Mouse (Mus musculus): ENCODE data around the gene 4931428F04Rik.
"Not testable (repeated sequence)": the region's sequence is repeated elsewhere in the genome, so short reads cannot be mapped to it uniquely, and the experiment has no call there.

The 4931428F04Rik gene

DNA sequence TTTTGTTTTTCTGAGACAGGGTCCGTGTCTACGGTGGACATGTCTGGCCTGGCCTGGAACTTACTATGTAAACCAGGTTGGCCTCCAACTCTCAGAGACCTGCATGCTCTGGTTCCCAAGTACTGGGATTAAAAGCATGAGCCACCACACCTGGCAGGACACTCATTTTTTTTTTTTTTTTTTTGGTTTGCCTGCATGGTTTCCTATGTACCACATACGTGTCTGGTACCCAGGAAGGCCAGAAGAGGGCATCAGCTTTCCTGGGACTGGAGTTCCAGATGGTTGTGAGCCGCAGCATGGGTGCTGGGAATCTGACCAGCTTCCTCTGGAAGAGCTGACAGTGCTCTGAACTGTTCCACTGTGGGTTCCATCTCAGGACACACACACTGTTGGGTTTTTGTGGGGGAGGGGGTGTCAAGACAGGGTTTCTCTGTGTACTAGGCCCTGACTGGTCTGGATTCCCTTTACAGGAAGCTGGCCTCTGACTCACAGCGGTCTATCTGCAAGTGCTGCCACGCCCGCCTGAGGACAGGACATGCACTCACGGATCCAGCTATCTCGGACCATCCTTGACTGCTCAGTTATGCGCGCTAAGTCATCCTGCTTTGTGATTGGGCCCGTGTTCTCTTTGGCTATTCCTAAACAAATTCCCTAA lies 28.2 kb downstream of the 4931428F04Rik start:
- peak; percentile 91 for DNase-seq (ENCODE audit: low read depth)

GRCm38 (mm10) chr8:105260371-105261099 lies 29.1 kb downstream of the 4931428F04Rik start:
- DNase-seq (ENCODE audit: low read depth), result no peak

DNA sequence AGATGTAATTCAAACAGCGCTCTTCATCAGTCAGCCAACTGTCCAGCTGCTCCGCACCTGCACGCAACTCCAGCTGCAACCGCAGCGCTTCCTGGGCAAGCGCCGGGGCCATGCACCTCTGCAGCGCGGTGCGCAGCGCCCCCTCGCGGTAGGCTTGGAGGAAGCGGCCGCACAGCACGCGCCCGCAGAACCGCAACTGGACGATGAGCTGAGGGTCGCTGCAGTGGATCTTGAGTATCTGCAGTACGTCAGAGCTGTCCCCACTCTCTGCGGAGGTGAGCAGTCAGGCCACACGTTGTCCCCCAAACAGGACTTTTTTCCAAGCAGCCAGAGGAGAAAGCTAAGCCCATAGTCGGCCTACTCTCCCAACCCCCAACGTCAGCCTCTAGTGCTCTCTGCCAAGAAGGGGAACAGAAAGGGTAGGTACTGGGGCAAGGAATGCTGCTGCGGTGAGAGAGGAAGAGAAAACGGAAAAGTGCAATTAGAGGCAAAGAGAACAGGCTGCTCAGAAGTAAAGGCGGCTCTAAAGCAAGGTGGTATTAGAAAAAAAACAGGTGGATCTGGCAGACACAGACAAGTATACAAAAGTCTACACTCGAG lies 29.8 kb downstream of the 4931428F04Rik start:
- DNase-seq (ENCODE audit: low read depth), result no peak

GRCm38 (mm10) chr8:105258911-105259720 lies 30.5 kb downstream of the 4931428F04Rik start:
- no peak for DNase-seq (ENCODE audit: low read depth)

DNA sequence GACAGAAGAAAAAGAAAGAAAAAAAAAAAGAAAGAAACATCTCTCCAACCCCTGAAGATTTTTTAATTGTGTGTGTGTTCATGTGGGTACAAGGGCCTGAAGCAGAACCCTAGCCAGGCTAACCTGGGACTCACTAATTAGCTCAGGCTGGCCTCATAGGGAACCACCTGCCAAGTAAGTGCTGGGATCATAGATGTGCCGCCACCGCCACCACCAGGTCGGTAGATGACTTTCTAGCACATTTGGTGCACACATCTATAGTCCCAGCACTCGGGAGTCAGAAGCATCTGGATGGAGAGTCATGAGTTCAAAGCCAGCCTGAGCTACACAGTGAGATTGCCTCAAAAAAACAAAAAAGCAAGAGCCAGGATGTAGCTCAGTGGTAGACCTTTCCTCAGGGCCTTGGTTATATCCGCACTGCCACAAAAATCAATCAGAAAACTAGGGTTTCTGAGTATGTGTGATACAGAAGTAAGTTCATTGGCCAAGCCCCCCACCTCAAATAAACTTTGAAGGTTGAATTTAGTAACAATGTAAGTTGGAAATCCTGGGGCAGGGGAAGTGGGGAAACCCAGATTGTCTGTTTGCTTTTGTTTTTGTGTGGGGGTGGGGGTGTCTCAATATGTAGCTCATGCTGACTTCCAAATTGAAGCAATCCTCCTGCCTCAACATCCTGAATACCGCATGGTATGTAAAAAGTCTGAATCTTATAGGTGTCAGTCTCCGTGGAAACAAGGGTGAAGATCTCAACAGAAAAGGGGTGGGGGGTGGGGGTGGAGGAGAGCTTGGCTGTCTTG lies 32.1 kb downstream of the 4931428F04Rik start:
- DNase-seq (ENCODE audit: low read depth), result peak; percentile 16

DNA sequence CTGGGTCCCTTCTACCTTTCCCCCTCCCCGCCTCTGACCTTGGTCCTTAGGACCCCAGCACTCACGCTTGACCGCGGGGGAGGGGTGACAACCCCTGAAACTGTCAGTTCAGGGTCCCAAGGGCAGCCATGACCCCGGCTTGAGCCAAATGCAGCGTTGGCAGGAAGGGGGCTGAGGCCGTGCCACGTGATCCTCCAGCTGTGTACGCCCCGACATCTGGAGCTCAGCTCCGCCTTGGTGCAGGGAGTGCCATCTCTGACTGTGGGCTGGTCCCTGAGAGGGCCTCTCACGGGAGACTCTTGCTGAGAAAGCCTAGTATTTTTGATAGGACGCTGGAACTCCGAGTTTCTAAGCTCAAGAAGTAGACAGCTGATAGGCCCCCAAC lies 34.7 kb downstream of the 4931428F04Rik start, which contains the start of gene B3gnt9:
Gene B3gnt9 (minus strand): TSS at position 188 of the 385 bp plus-strand sequence.
- peak; percentile 43 for DNase-seq (ENCODE audit: low read depth)

GRCm38 (mm10) chr8:105254152-105254965 lies 35.3 kb downstream of the 4931428F04Rik start:
- DNase-seq (ENCODE audit: low read depth), result peak; percentile 80

DNA sequence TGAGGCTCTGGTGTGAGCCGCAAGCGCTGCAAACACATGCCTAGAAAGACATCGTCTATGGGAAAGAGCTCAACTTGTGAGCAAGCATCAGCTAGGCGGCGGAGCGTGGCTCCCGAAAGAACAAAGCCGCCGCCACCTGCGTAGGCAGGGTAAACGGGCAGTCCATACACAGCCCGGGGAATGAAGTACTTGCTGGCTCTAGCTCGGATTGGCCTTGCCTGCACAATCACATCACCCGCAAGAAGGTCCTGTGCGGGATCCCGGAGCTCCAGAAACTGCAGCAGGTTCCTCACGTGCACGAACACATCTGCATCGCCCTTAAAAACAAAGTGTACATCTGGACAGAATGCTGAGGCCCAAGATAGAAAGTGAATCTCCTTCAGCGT lies 35.9 kb downstream of the 4931428F04Rik start:
- no peak for DNase-seq (ENCODE audit: low read depth)

GRCm38 (mm10) chr8:105252680-105253537 lies 36.8 kb downstream of the 4931428F04Rik start:
- no peak for DNase-seq (ENCODE audit: low read depth)

- no peak for DNase-seq (ENCODE audit: low read depth)
These were observed 37.7 kb downstream of the 4931428F04Rik start for GRCm38 (mm10) chr8:105251954-105252353.

DNA sequence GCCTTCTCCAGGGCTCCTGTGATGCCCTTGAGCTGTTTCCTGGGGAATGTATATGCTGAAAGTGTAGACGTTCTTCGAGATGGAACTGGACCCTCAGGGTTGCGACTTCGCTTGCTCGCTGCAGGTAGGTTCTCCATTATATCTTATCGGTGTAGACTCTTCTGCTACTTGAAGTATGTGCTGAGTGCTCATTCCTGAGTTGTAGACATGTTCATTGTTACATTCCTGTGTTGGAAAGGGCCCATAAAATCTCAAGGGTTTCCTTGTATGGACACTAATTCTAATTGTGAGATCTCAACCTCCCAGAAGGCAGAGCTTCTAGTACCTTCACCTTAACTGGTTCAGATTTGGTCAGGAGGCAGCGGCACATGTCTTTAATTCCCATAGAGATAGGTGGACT lies 48.6 kb downstream of the 4931428F04Rik start:
- DNase-seq (ENCODE audit: low read depth), result no peak

- peak; percentile 41 for DNase-seq (ENCODE audit: low read depth)
These were observed 52.1 kb downstream of the 4931428F04Rik start for GRCm38 (mm10) chr8:105237442-105238142.

DNA sequence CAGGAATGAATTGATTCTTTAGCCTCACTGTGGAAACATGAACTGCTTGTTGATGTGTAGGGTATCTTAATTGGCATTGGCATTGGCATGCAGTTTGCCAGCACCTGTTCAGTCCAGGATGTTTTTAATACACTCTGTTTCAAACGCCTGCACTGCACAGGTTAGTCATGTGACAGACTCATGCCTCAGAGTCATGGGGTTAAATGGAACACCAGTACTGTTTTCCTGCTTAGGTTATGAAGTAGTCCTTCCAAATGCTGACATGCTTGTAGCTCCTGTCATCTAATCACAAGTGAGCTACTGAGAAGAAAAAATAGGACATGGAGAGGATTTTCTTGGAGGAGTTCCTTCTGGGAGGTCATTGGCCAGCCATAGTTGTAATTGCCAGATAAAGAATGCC lies 54.5 kb downstream of the 4931428F04Rik start:
- no peak for DNase-seq (ENCODE audit: low read depth)

GRCm38 (mm10) chr8:105233126-105233935 lies 56.3 kb downstream of the 4931428F04Rik start:
- DNase-seq (ENCODE audit: low read depth), result no peak

- DNase-seq (ENCODE audit: low read depth), result not testable (repeated sequence)
These were observed 57.4 kb downstream of the 4931428F04Rik start for GRCm38 (mm10) chr8:105232321-105232693.

DNA sequence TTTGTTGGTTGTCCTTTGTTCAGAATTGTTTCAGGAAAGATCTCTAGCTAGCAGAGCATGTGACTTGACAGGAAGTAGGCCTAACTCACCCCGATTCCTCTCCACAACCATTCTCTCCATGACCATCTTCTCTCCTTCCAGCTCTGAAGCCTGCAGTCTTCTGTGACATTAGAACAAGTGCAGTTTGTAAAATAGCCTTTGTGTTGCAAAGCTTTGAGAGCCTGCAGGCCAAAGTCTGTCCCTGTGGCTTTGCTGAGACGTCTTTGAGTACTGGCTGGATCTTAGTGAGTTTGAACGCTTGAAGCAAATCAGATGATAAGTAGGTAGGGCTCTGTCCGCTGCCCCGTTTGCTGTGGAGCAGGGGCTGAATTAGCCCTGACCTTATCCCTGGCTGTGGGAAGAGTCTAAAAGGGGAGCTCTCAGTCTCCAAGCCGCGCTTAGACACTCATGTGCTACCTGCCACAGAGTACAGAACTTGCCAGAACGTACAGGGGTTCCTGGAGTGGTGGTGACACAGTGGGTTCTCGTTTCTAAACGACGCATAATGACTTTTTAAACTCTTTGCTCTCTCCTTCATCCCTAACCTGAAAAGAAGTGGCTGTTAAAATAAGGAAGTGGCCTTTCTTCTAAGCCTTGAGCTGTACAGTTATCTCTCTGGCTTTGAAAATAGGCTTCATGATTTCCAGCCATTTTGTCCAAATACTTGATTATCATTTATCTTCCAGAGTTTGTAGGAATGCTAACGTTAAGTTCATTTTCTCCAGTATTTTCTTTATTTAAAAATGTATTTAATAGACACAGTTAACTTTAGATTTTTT lies 58.0 kb downstream of the 4931428F04Rik start:
- DNase-seq (ENCODE audit: low read depth), result no peak
